Mouse (Mus musculus) intestine, postnatal 0 days (tissue): ENCODE results near the gene Peli2. TPM values are rescaled to one million over a fixed set of nuclear protein-coding genes. Genes with fewer than 3 reads are reported as not detected.
A peak's percentile ranks its signal among the peaks of the same experiment; 100 is the strongest.

ENCODE experiments used
- ATAC-seq: fragments of 200-750 bp; cut with Nextera tagmentation; 2 replicates; pipeline ENCODE4 v1.8.0; 2017; ENCODE audit warnings: mild to moderate bottlenecking, moderate TSS enrichment, moderate library complexity
- H3K27ac ChIP-seq: fragments of 300-500 bp; sonication (generic); 2 replicates; pipeline ENCODE4 v1.5.1; 2014; ENCODE audit warnings: mild to moderate bottlenecking, low read depth, low read length, moderate library complexity
- H3K27me3 ChIP-seq: fragments of 300-500 bp; sonication (generic); replicated peaks from 2 replicates; pipeline ENCODE4 v1.6.1; 2014; ENCODE audit warnings: low read length, mixed read lengths; ENCODE audit not compliant: control insufficient read depth, insufficient read depth
- H3K36me3 ChIP-seq: fragments of 300-500 bp; sonication (generic); 2 replicates; pipeline ENCODE4 v1.6.1; 2014; ENCODE audit warnings: mild to moderate bottlenecking, moderate library complexity; ENCODE audit not compliant: control insufficient read depth, insufficient read depth
- H3K4me1 ChIP-seq: fragments of 300-500 bp; sonication (generic); replicated peaks from 2 replicates; pipeline ENCODE4 v1.6.1; 2014; ENCODE audit warnings: antibody characterized with exemption, low read length, mixed read lengths; ENCODE audit not compliant: control insufficient read depth, insufficient read depth
- H3K4me2 ChIP-seq: fragments of 300-500 bp; sonication (generic); replicated peaks from 2 replicates; pipeline ENCODE4 v1.6.1; 2014; ENCODE audit warnings: low read depth, mild to moderate bottlenecking, moderate library complexity
- H3K4me3 ChIP-seq: fragments of 300-500 bp; sonication (generic); 2 replicates; pipeline ENCODE4 v1.5.1; 2014; ENCODE audit warnings: low read depth, low read length
- H3K9ac ChIP-seq: fragments of 300-500 bp; sonication (generic); 2 replicates; pipeline ENCODE4 v1.6.1; 2014; ENCODE audit warnings: mild to moderate bottlenecking, low read depth, low read length
- H3K9me3 ChIP-seq: fragments of 300-500 bp; sonication (generic); 2 replicates; pipeline ENCODE4 v1.6.1; 2016; ENCODE audit warnings: mixed run types; ENCODE audit not compliant: control insufficient read depth
- CTCF ChIP-seq: sonication (generic); IDR thresholded peaks from 2 replicates; pipeline ENCODE4 v1.5.1; 2016; ENCODE audit warnings: low read depth, mild to moderate bottlenecking, control low read depth, antibody characterized with exemption, moderate library complexity
- WGBS: fragments of 180-500 bp; shearing (Covaris S2); extraction: QIAGEN DNeasy Blood & Tissue Kit; methylation state at CpG from one replicate; pipeline ENCODE4 v1.1.7; 2014; 5-methylcytosine and 5-hydroxymethylcytosine counted together
- polyA plus RNA-seq: library from polyadenylated mRNA; unstranded; fragments of >200 nt; fragmentation: Nextera tagmentation; extraction: Ambion mirVana; gene quantifications from 2 replicates; pipeline ENCODE4 v1.2.1, GENCODE M21; 2015

Gene Peli2
- polyA plus RNA-seq, 1 experiment from 2014 or later = 2.0 TPM

DNA sequence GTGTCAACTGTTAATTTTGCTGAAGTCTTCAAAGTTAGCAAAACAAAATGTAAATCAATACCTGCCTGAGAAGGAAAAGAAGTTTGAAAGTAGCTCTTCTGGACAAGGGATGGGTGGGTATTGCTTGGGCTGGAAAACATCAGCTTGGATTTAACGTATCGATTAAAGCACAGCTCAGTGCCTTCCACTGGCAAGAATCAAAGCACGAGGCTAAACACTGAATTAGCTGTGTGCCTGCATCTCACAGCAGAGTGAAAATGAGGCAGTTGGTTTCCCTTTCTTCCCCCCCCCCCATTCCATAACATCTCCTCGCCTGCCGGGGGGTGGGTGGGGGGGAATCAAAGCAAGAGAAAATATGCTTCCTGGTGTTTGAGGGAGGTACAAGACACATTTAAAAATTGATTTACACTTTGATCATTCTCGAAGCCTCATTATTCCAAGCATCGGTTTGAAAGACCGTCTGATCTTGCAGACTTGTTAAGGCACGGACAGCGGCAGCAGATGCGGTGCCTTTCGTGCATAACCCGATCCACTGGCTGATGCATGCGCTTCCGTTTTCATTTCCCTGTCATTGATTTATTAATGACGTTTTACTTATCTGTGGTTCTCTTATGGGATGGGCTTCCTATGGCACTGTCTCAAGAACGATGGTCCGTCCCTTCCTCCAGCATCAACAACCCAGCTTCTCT is 203.3 kb downstream of the Peli2 start:
- Histone ChIP-seq H3K4me2 (no peak overlapping the region), H3K27ac (no peak overlapping the region), H3K36me3 (no peaks in the 10 kb centered on the region), H3K4me3 (no peak overlapping the region), H3K4me1 (no peaks in the 10 kb centered on the region), H3K9me3 (no peaks in the 10 kb centered on the region), H3K27me3 (no peaks in the 10 kb centered on the region), H3K9ac (no peak overlapping the region)
- no peak for TF ChIP-seq CTCF
- 68% methylated on average over 18 of the region's 18 CpGs for WGBS
- ATAC-seq = no peak

DNA sequence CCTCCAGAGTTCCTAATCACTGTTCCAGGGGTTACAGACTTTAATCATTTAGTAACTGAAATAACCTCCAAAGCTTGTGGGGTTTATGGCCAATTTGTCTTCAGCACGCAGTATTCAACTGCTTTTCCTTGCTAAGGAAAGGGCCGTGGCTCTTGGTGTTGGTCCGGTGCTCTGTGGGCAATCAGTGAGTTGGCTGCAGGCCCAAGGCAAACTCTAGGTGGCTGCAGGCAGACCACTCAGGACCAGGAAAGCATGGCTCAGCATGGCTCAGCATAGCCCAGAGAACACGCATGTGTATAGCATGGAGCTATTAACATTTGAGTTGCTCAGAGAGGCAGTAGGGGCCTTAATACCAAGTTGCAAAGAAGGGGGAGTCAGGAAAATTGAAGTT is 203.8 kb downstream of the Peli2 start:
- Histone ChIP-seq H3K4me3 (no peak overlapping the region), H3K4me2 (no peak overlapping the region), H3K4me1 (no peaks in the 10 kb centered on the region), H3K36me3 (no peaks in the 10 kb centered on the region), H3K9ac (no peak overlapping the region), H3K9me3 (no peaks in the 10 kb centered on the region), H3K27me3 (no peaks in the 10 kb centered on the region), H3K27ac (no peak overlapping the region)
- TF ChIP-seq CTCF = no peak
- no peak for ATAC-seq
- WGBS = 77% methylated on average over 4 of the region's 4 CpGs

DNA sequence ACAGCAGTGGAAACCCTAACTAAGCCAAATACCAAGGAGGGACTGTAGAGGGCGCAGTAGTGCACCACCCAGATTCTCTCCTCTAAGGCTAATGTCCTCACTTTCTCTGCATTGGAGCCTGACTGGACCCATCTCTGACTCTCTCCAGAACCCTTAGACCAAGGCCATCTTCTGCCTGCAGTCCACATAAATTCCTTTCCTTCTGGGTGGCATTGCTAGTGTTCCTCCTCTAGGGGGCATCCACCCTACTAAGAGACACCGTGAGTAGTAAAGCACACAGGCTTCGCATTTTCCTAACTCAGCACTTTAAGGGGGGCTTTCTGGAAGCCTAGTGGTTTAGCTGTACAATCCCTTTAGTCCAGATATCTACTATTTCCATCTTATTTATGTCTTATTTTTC is 207.1 kb downstream of the Peli2 start:
- H3K27me3 ChIP-seq = no peaks in the 10 kb centered on the region
- H3K4me3 ChIP-seq = no peak overlapping the region
- ATAC-seq = no peak
- H3K27ac ChIP-seq = no peak overlapping the region
- H3K4me1 ChIP-seq = no peaks in the 10 kb centered on the region
- no peaks in the 10 kb centered on the region for H3K36me3 ChIP-seq
- 74% methylated on average over 3 of the region's 3 CpGs for WGBS
- H3K4me2 ChIP-seq = no peak overlapping the region
- peak; percentile 42 for TF ChIP-seq CTCF
- H3K9ac ChIP-seq = no peak overlapping the region
- no peaks in the 10 kb centered on the region for H3K9me3 ChIP-seq

DNA sequence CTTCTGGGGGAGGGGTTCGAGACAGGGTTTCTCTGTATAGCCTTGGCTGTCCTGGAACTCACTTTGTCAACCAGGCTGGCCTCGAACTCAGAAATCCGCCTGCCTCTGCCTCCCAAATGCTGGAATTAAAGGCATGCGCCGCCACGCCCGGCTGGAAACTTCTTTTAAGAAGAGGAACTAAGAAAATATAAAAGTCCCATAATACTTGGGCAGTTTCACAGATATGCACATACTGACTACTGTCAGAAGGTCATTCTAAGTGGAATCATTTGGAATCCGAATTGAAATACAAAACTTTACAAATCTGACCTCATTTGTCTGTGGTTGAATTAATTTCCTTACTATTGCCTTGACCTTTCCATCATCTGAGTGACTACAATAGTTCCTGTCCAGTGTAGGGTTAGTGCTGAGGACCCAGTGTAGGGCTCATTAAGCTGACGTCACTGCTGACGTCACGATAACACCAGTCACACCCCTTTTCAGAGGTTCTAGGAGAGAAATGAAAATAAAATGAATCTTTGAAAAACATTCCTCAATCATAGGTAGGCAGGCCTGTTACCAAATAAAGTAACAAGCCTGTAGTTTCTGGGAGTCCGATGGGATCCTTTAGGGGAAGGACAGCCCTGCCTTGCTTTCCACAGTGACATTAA is 209.2 kb downstream of the Peli2 start:
- H3K4me3 ChIP-seq = no peak overlapping the region
- H3K4me1 ChIP-seq = no peaks in the 10 kb centered on the region
- no peak overlapping the region for H3K4me2 ChIP-seq
- H3K27me3 ChIP-seq = no peaks in the 10 kb centered on the region
- H3K36me3 ChIP-seq = no peaks in the 10 kb centered on the region
- WGBS = 86% methylated on average over 12 of the region's 12 CpGs
- ATAC-seq = no peak
- no peak overlapping the region for H3K27ac ChIP-seq
- TF ChIP-seq CTCF = no peak
- H3K9me3 ChIP-seq = no peaks in the 10 kb centered on the region
- H3K9ac ChIP-seq = no peak overlapping the region
